27 mouse cellular contexts compared by ENCODE assay signal in genomic region chr8:3537666-3538065, GRCm38 (mm10). TPM values are rescaled to one million over a fixed set of nuclear protein-coding genes. Genes with fewer than 3 reads are reported as not detected.
DNase-seq lines count a peak whose midpoint lies in the region; ATAC-seq and TF ChIP-seq lines count a peak whose summit lies in the region.
"Had no signal": no experiment of that assay in that cellular context is flagged by ENCODE, and none has a peak within 500 bp of the region (broad histone marks: within the 10 kb centered on the region; RNA-seq: fewer than 3 reads in every experiment).

No protein-coding gene starts in this region.

- H3K9me3 ChIP-seq in heart, embryonic 10.5 days = no peaks in the 10 kb centered on the region
- no peaks in the 10 kb centered on the region for H3K9me3 ChIP-seq in kidney, embryonic 15.5 days (replicated peaks)
- no peaks in the 10 kb centered on the region for H3K9me3 ChIP-seq in midbrain, embryonic 11.5 days (ENCODE audit: control insufficient read depth, low read length)
- no peaks in the 10 kb centered on the region for H3K9me3 ChIP-seq in midbrain, embryonic 13.5 days
- H3K9me3 ChIP-seq in G1E (replicated peaks) = no peaks in the 10 kb centered on the region
- H3K9me3 ChIP-seq: forebrain, embryonic 10.5 days; forebrain, embryonic 13.5 days; hindbrain, embryonic 12.5 days; intestine, embryonic 15.5 days had no signal

- intact Hi-C loops in heart, postnatal 25 days (cut with DNase I) = no loop called here

- H3K27me3 ChIP-seq in heart, embryonic 10.5 days (ENCODE audit: insufficient read depth, poor library complexity, severe bottlenecking) = no peaks in the 10 kb centered on the region
- no peaks in the 10 kb centered on the region for H3K27me3 ChIP-seq in kidney, embryonic 15.5 days
- no peaks in the 10 kb centered on the region for H3K27me3 ChIP-seq in midbrain, embryonic 11.5 days (ENCODE audit: control insufficient read depth, insufficient read depth, low read length)
- H3K27me3 ChIP-seq in midbrain, embryonic 13.5 days = no peaks in the 10 kb centered on the region
- no peaks in the 10 kb centered on the region for H3K27me3 ChIP-seq in G1E (ENCODE audit: insufficient read depth, low read length)
- H3K27me3 ChIP-seq: CH12.LX; forebrain, embryonic 13.5 days; hindbrain, embryonic 12.5 days; intestine, embryonic 15.5 days had no signal

- H3K4me3 ChIP-seq in heart, embryonic 10.5 days = no peak overlapping the region
- no peak overlapping the region for H3K4me3 ChIP-seq in kidney, embryonic 15.5 days (replicated peaks)
- H3K4me3 ChIP-seq in midbrain, embryonic 11.5 days (ENCODE audit: low read depth, low read length) = no peak overlapping the region
- H3K4me3 ChIP-seq in midbrain, embryonic 13.5 days (replicated peaks) = no peak overlapping the region
- peak overlapping the region; percentile 31; the same call in 1 of the 2 replicates for H3K4me3 ChIP-seq in G1E (ENCODE audit: low read depth, low read length)
- H3K4me3 ChIP-seq: forebrain, embryonic 10.5 days; forebrain, embryonic 13.5 days; hindbrain, embryonic 12.5 days; intestine, embryonic 15.5 days had no signal

- H3K27ac ChIP-seq in heart, embryonic 10.5 days = no peak overlapping the region
- no peak overlapping the region for H3K27ac ChIP-seq in kidney, embryonic 15.5 days
- H3K27ac ChIP-seq in midbrain, embryonic 11.5 days (ENCODE audit: low read depth, low read length) = no peak overlapping the region
- no peak overlapping the region for H3K27ac ChIP-seq in midbrain, embryonic 13.5 days
- H3K27ac ChIP-seq: forebrain, embryonic 10.5 days; forebrain, embryonic 13.5 days; hindbrain, embryonic 12.5 days; intestine, embryonic 15.5 days had no signal

- WGBS in heart, embryonic 10.5 days = 95% methylated on average over 26 of the region's 26 CpGs
- 81% methylated on average over 26 of the region's 26 CpGs for WGBS in kidney, embryonic 15.5 days
- WGBS in midbrain, embryonic 11.5 days = 95% methylated on average over 25 of the region's 26 CpGs
- WGBS in midbrain, embryonic 13.5 days = 96% methylated on average over 26 of the region's 26 CpGs

- no peaks in the 10 kb centered on the region for H3K4me1 ChIP-seq in heart, embryonic 10.5 days
- no peaks in the 10 kb centered on the region for H3K4me1 ChIP-seq in kidney, embryonic 15.5 days
- H3K4me1 ChIP-seq in midbrain, embryonic 11.5 days (ENCODE audit: control insufficient read depth, insufficient read depth, low read length) = no peaks in the 10 kb centered on the region
- no peaks in the 10 kb centered on the region for H3K4me1 ChIP-seq in midbrain, embryonic 13.5 days (replicated peaks)
- peaks cover 12% of the 10 kb centered on the region for H3K4me1 ChIP-seq in G1E (ENCODE audit: insufficient read depth, low read depth, low read length)
- H3K4me1 ChIP-seq: forebrain, embryonic 10.5 days; forebrain, embryonic 13.5 days; hindbrain, embryonic 12.5 days; intestine, embryonic 15.5 days had no signal

- no peak for TF ChIP-seq CTCF in G1E (IDR thresholded peaks at IDR 0.05; ENCODE audit: low read depth, low read length)

- ATAC-seq in kidney, embryonic 15.5 days (replicated peaks; ENCODE audit: low FRiP score) = 0 out of 2 replicates have a peak, but pooled peaks have one; percentile 22
- 0 out of 2 replicates have a peak, but pooled peaks have one; percentile 33 for ATAC-seq in midbrain, embryonic 11.5 days (ENCODE audit: low FRiP score)
- no peak for ATAC-seq in midbrain, embryonic 13.5 days
- no peak for ATAC-seq in G1E (ENCODE audit: extremely low read depth, insufficient number of reproducible peaks, low FRiP score, poor library complexity, severe bottlenecking)
- ATAC-seq: activated CD4-positive, CD25-positive, alpha-beta regulatory T cell, adult 4 months; forebrain, embryonic 13.5 days; forebrain, embryonic 16.5 days; hindbrain, embryonic 16.5 days had no signal

- peaks cover 61% of the 10 kb centered on the region for H3K36me3 ChIP-seq in heart, embryonic 10.5 days
- peaks cover 86% of the 10 kb centered on the region for H3K36me3 ChIP-seq in kidney, embryonic 15.5 days
- no peaks in the 10 kb centered on the region for H3K36me3 ChIP-seq in midbrain, embryonic 11.5 days (ENCODE audit: control insufficient read depth, insufficient read depth, low read length)
- H3K36me3 ChIP-seq in midbrain, embryonic 13.5 days = peaks cover 85% of the 10 kb centered on the region
- H3K36me3 ChIP-seq in G1E (replicated peaks) = peaks cover 90% of the 10 kb centered on the region

- H3K9ac ChIP-seq in kidney, embryonic 15.5 days = no peak overlapping the region
- H3K9ac ChIP-seq in midbrain, embryonic 11.5 days (ENCODE audit: low read length) = no peak overlapping the region
- H3K9ac ChIP-seq in midbrain, embryonic 13.5 days (replicated peaks) = no peak overlapping the region
- H3K9ac ChIP-seq: forebrain, embryonic 13.5 days; hindbrain, embryonic 12.5 days; intestine, embryonic 15.5 days had no signal

- DNase-seq in heart, embryonic 10.5 days (ENCODE audit: low spot score) = peak; percentile 72
- DNase-seq in heart, postnatal 25 days (ENCODE audit: low spot score) = no peak
- DNase-seq in kidney, adult 8-10 months = no peak
- no peak for DNase-seq in midbrain, embryonic 11.5 days (ENCODE audit: low spot score, missing footprints)
- DNase-seq in G1E (ENCODE audit: low spot score) = no peak
- DNase-seq in cerebellum, postnatal 36 days = no peak
- DNase-seq: adrenal gland, adult 8-10 months; adrenal gland, postnatal 25 days; B cell, adult 2 months; cerebellum, adult 11-12 months; cerebellum, adult 8-10 months; cerebellum, postnatal 10 days; gastrocnemius, postnatal 10 days; gastrocnemius, postnatal 36 days; heart, postnatal 4 days had no signal

- H3K4me2 ChIP-seq in kidney, embryonic 15.5 days = no peak overlapping the region
- no peak overlapping the region for H3K4me2 ChIP-seq in midbrain, embryonic 11.5 days
- no peak overlapping the region for H3K4me2 ChIP-seq in midbrain, embryonic 13.5 days (replicated peaks)
- H3K4me2 ChIP-seq: forebrain, embryonic 13.5 days; hindbrain, embryonic 12.5 days; intestine, embryonic 15.5 days had no signal

RNA-seq across cellular contexts. Expression of gene Pnpla6, which starts 22.5 kb away (rescaled TPM):
- 18.3 and 19.7 TPM in 2 replicates for polyA plus RNA-seq in heart, embryonic 10.5 days (2016; fragmentation: Nextera tagmentation; extraction: Ambion mirVana)
- total RNA-seq in heart, postnatal 25 days (2021) = 10 to 100 TPM; 10.6 to 11.9 TPM
- 29.4 and 38.3 TPM in 2 replicates for polyA plus RNA-seq in kidney, embryonic 15.5 days (2015; fragmentation: Nextera tagmentation; extraction: Ambion mirVana)
- polyA plus RNA-seq in midbrain, embryonic 11.5 days (2014; fragmentation: Nextera tagmentation; extraction: Ambion mirVana) = 15.6 and 15.8 TPM in 2 replicates
- 33.0 and 34.1 TPM in 2 replicates for polyA plus RNA-seq in midbrain, embryonic 13.5 days (2015; fragmentation: Nextera tagmentation; extraction: Ambion mirVana)
- total RNA-seq in G1E (2014; fragmentation: Nextera tagmentation) (39.8 and 61.5 TPM in 2 replicates), G1E (2017) (33.9 and 34.3 TPM in 2 replicates)
- polyA plus RNA-seq in G1E (2012) = 21.4 and 25.1 TPM in 2 replicates

RNA-seq across cellular contexts. Expression of gene C330021F23Rik, which starts 30.1 kb away (rescaled TPM):
- polyA plus RNA-seq in heart, embryonic 10.5 days (2016; fragmentation: Nextera tagmentation; extraction: Ambion mirVana) = 3.8 and 5.0 TPM in 2 replicates
- under 1 TPM in 1 of 2 experiments, not detected in 1; 0.25 TPM for total RNA-seq in heart, postnatal 25 days (2021)
- 7.5 and 8.3 TPM in 2 replicates for polyA plus RNA-seq in kidney, embryonic 15.5 days (2015; fragmentation: Nextera tagmentation; extraction: Ambion mirVana)
- 6.3 and 8.1 TPM in 2 replicates for polyA plus RNA-seq in midbrain, embryonic 11.5 days (2014; fragmentation: Nextera tagmentation; extraction: Ambion mirVana)
- polyA plus RNA-seq in midbrain, embryonic 13.5 days (2015; fragmentation: Nextera tagmentation; extraction: Ambion mirVana) = 1.1 and 1.3 TPM in 2 replicates
- total RNA-seq in G1E (2014; fragmentation: Nextera tagmentation) (not detected in 2 replicates), G1E (2017) (0.49 and 1.2 TPM in 2 replicates)
- polyA plus RNA-seq in G1E (2012) = not detected in 2 replicates
- total RNA-seq: adrenal gland, adult 8-10 months; adrenal gland, postnatal 25 days; gastrocnemius, adult 18-20 months; gastrocnemius, postnatal 36 days; granulocyte monocyte progenitor cell, adult 5-6 weeks had no signal
- polyA plus RNA-seq: activated CD4-positive, CD25-positive, alpha-beta regulatory T cell, adult 4 months had no signal

RNA-seq across cellular contexts. Expression of gene Mcoln1, which starts 37.4 kb away (rescaled TPM):
- 55.2 and 60.1 TPM in 2 replicates for polyA plus RNA-seq in heart, embryonic 10.5 days (2016; fragmentation: Nextera tagmentation; extraction: Ambion mirVana)
- total RNA-seq in heart, postnatal 25 days (2021) = 10 to 100 TPM; 18.5 to 22.0 TPM
- polyA plus RNA-seq in kidney, embryonic 15.5 days (2015; fragmentation: Nextera tagmentation; extraction: Ambion mirVana) = 56.0 and 57.1 TPM in 2 replicates
- polyA plus RNA-seq in midbrain, embryonic 11.5 days (2014; fragmentation: Nextera tagmentation; extraction: Ambion mirVana) = 44.6 and 47.5 TPM in 2 replicates
- 93.4 and 99.6 TPM in 2 replicates for polyA plus RNA-seq in midbrain, embryonic 13.5 days (2015; fragmentation: Nextera tagmentation; extraction: Ambion mirVana)
- total RNA-seq in G1E (2014; fragmentation: Nextera tagmentation) (42.4 and 43.6 TPM in 2 replicates), G1E (2017) (41.5 and 46.9 TPM in 2 replicates)
- 144 and 171 TPM in 2 replicates for polyA plus RNA-seq in G1E (2012)

RNA-seq across cellular contexts. Expression of gene Zfp358, which starts 44.7 kb away (rescaled TPM):
- 35.0 and 41.7 TPM in 2 replicates for polyA plus RNA-seq in heart, embryonic 10.5 days (2016; fragmentation: Nextera tagmentation; extraction: Ambion mirVana)
- total RNA-seq in heart, postnatal 25 days (2021) = 10 to 100 TPM; 27.2 to 28.6 TPM
- 47.3 and 50.0 TPM in 2 replicates for polyA plus RNA-seq in kidney, embryonic 15.5 days (2015; fragmentation: Nextera tagmentation; extraction: Ambion mirVana)
- polyA plus RNA-seq in midbrain, embryonic 11.5 days (2014; fragmentation: Nextera tagmentation; extraction: Ambion mirVana) = 30.2 and 31.3 TPM in 2 replicates
- 85.1 and 90.0 TPM in 2 replicates for polyA plus RNA-seq in midbrain, embryonic 13.5 days (2015; fragmentation: Nextera tagmentation; extraction: Ambion mirVana)
- total RNA-seq in G1E (2014; fragmentation: Nextera tagmentation) = 25.7 and 26.6 TPM in 2 replicates
- total RNA-seq in G1E (2017) = 6.6 and 7.4 TPM in 2 replicates
- 19.2 and 22.7 TPM in 2 replicates for polyA plus RNA-seq in G1E (2012)

RNA-seq across cellular contexts. Expression of gene Camsap3, which starts 49.4 kb away (rescaled TPM):
- polyA plus RNA-seq in heart, embryonic 10.5 days (2016; fragmentation: Nextera tagmentation; extraction: Ambion mirVana) = 2.3 and 3.9 TPM in 2 replicates
- total RNA-seq in heart, postnatal 25 days (2021) = under 1 TPM; 0.47 to 0.67 TPM
- 14.1 and 15.8 TPM in 2 replicates for polyA plus RNA-seq in kidney, embryonic 15.5 days (2015; fragmentation: Nextera tagmentation; extraction: Ambion mirVana)
- 11.3 and 11.9 TPM in 2 replicates for polyA plus RNA-seq in midbrain, embryonic 11.5 days (2014; fragmentation: Nextera tagmentation; extraction: Ambion mirVana)
- 30.4 and 35.6 TPM in 2 replicates for polyA plus RNA-seq in midbrain, embryonic 13.5 days (2015; fragmentation: Nextera tagmentation; extraction: Ambion mirVana)
- not detected in 2 replicates for total RNA-seq in G1E (2014; fragmentation: Nextera tagmentation)
- total RNA-seq in G1E (2017) = not detected in 2 replicates
- polyA plus RNA-seq in G1E (2012) = not detected in 2 replicates
- polyA plus RNA-seq: activated CD4-positive, CD25-positive, alpha-beta regulatory T cell, adult 4 months had no signal

Comparison
In these comparisons a context has a peak if more than half of its experiments do, and no peak if none do; other contexts are left out.
1. ATAC-seq: peak in kidney, embryonic 15.5 days (single experiment) and midbrain, embryonic 11.5 days (single experiment); none in midbrain, embryonic 13.5 days (single experiment) and G1E (single experiment).